Mouse (Mus musculus) neural tube, embryonic 14.5 days (tissue): ENCODE measurements around the gene Psma6. TPM values are rescaled to one million over a fixed set of nuclear protein-coding genes. Genes with fewer than 3 reads are reported as not detected.

Experiments used
- ATAC-seq: fragments of 200-750 bp; cut with Nextera tagmentation; 2 replicates; pipeline ENCODE4 v1.8.0; 2017; ENCODE audit warnings: low read depth, mild to moderate bottlenecking, moderate TSS enrichment, moderate library complexity
- H3K27ac ChIP-seq: fragments of 300-500 bp; sonication (generic); 2 replicates; pipeline ENCODE4 v1.5.1; 2014; ENCODE audit warnings: low read depth, mild to moderate bottlenecking, control low read depth, low read length, moderate library complexity, mixed read lengths
- H3K27me3 ChIP-seq: fragments of 300-500 bp; sonication (generic); 2 replicates; pipeline ENCODE4 v1.6.1; 2014; ENCODE audit warnings: low read length; ENCODE audit not compliant: control insufficient read depth, insufficient read depth
- H3K36me3 ChIP-seq: fragments of 300-500 bp; sonication (generic); 2 replicates; pipeline ENCODE4 v1.6.1; 2014; ENCODE audit warnings: low read length, mixed read lengths; ENCODE audit not compliant: control insufficient read depth, insufficient read depth
- H3K4me1 ChIP-seq: fragments of 300-500 bp; sonication (generic); 2 replicates; pipeline ENCODE4 v1.6.1; 2014; ENCODE audit warnings: low read length; ENCODE audit not compliant: control insufficient read depth, insufficient read depth
- H3K4me2 ChIP-seq: fragments of 300-500 bp; sonication (generic); 2 replicates; pipeline ENCODE4 v1.6.1; 2014; ENCODE audit warnings: mild to moderate bottlenecking, low read depth, low read length, control low read depth
- H3K4me3 ChIP-seq: fragments of 300-500 bp; sonication (generic); 2 replicates; pipeline ENCODE4 v1.5.1; 2014; ENCODE audit warnings: low read depth, low read length, control low read depth, mixed read lengths
- H3K9ac ChIP-seq: fragments of 300-500 bp; sonication (generic); replicated peaks from 2 replicates; pipeline ENCODE4 v1.6.1; 2014; ENCODE audit warnings: low read depth, mild to moderate bottlenecking, control low read depth, low read length, mixed read lengths
- H3K9me3 ChIP-seq: fragments of 300-500 bp; sonication (generic); 2 replicates; pipeline ENCODE4 v1.6.1; 2016; ENCODE audit warnings: low read length; ENCODE audit not compliant: control insufficient read depth
- WGBS: fragments of 180-500 bp; shearing (Covaris S2); extraction: QIAGEN DNeasy Blood & Tissue Kit; methylation state at CpG from one replicate; pipeline ENCODE4 v1.1.7; 2014; 5-methylcytosine and 5-hydroxymethylcytosine counted together
- polyA plus RNA-seq: library from polyadenylated mRNA; unstranded; fragments of >200 nt; fragmentation: Nextera tagmentation; extraction: Ambion mirVana; gene quantifications from 2 replicates; pipeline ENCODE4 v1.2.1, GENCODE M21; 2014

Gene Psma6
- polyA plus RNA-seq, 1 experiment from 2014 or later = 439 TPM

DNA sequence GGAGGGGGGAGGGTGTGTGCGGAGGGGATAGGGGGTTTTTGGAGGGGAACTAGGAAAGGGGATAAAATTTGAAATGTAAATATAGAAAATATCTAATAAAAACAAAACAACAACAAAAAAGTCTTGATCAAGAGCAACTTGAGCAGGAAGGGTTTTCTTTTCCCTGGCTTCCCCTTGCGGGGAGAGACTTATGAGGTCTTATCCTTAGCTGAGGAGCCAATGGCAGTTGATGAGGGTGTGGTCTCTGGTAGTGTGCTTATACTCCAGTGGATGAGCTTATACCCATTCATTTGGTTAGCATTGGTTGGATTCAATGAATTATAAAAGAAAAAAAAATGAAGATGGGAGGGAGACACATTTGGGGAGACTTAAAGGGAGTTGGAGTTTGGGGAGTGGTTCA lies 65.0 kb downstream of the Psma6 start:
- H3K4me3 ChIP-seq = no peak overlapping the region
- no peaks in the 10 kb centered on the region for H3K9me3 ChIP-seq
- H3K36me3 ChIP-seq = no peaks in the 10 kb centered on the region
- ATAC-seq = no peak
- no peak overlapping the region for H3K27ac ChIP-seq
- WGBS = 94% methylated on average over 2 of the region's 2 CpGs
- H3K4me1 ChIP-seq = 0 out of 2 replicates have a peak, but pooled peaks cover 3% of the 10 kb centered on the region
- H3K27me3 ChIP-seq = no peaks in the 10 kb centered on the region
- no peak overlapping the region for H3K9ac ChIP-seq
- H3K4me2 ChIP-seq = no peak overlapping the region

DNA sequence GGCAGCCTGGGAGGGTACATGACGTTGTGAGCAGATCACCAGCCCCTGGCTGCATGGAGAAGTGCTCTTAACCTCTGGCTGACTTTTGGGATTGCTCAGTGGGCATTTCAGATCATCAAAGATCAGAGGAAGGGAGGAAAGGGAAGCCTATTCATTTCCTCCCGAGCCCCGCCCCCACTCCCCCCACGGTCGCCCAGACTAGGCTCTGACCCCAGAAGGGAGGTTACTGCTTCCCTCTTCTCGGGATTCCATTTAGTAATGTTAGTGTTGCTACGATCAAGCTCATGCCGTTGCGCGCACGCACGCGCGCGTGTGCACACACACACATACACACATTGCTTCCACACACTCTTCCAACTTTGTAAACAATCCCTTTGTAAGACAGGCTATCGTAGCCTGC lies 66.4 kb downstream of the Psma6 start:
- Histone ChIP-seq H3K9me3 (no peaks in the 10 kb centered on the region), H3K9ac (no peak overlapping the region), H3K4me3 (no peak overlapping the region), H3K36me3 (no peaks in the 10 kb centered on the region), H3K4me2 (no peak overlapping the region), H3K27ac (no peak overlapping the region), H3K4me1 (0 out of 2 replicates have a peak, but pooled peaks cover 3% of the 10 kb centered on the region), H3K27me3 (no peaks in the 10 kb centered on the region)
- no peak for ATAC-seq
- 59% methylated on average over 16 of the region's 16 CpGs for WGBS

GRCm38 (mm10) chr12:55452839-55453238 lies 68.8 kb downstream of the Psma6 start:
- no peak overlapping the region for H3K4me2 ChIP-seq
- no peaks in the 10 kb centered on the region for H3K36me3 ChIP-seq
- H3K4me1 ChIP-seq = no peaks in the 10 kb centered on the region
- H3K27ac ChIP-seq = no peak overlapping the region
- H3K9me3 ChIP-seq = no peaks in the 10 kb centered on the region
- 57% methylated on average over 5 of the region's 5 CpGs for WGBS
- no peaks in the 10 kb centered on the region for H3K27me3 ChIP-seq
- no peak overlapping the region for H3K4me3 ChIP-seq
- H3K9ac ChIP-seq = no peak overlapping the region
- no peak for ATAC-seq

GRCm38 (mm10) chr12:55453924-55454323 lies 69.9 kb downstream of the Psma6 start:
- Histone ChIP-seq H3K27ac (no peak overlapping the region), H3K9ac (no peak overlapping the region), H3K9me3 (no peaks in the 10 kb centered on the region), H3K4me2 (no peak overlapping the region), H3K27me3 (no peaks in the 10 kb centered on the region), H3K4me3 (no peak overlapping the region), H3K36me3 (no peaks in the 10 kb centered on the region), H3K4me1 (no peaks in the 10 kb centered on the region)
- ATAC-seq = no peak
- 77% methylated on average over 4 of the region's 4 CpGs for WGBS

GRCm38 (mm10) chr12:55455206-55455605 lies 71.2 kb downstream of the Psma6 start:
- no peak for ATAC-seq
- Histone ChIP-seq H3K36me3 (no peaks in the 10 kb centered on the region), H3K9me3 (no peaks in the 10 kb centered on the region), H3K9ac (no peak overlapping the region), H3K27ac (no peak overlapping the region), H3K4me1 (no peaks in the 10 kb centered on the region), H3K4me2 (no peak overlapping the region), H3K4me3 (no peak overlapping the region), H3K27me3 (no peaks in the 10 kb centered on the region)
- 77% methylated on average over 9 of the region's 10 CpGs for WGBS

- no peak for ATAC-seq
- no peaks in the 10 kb centered on the region for H3K27me3 ChIP-seq
- no peak overlapping the region for H3K4me3 ChIP-seq
- H3K9ac ChIP-seq = no peak overlapping the region
- no peak overlapping the region for H3K4me2 ChIP-seq
- H3K4me1 ChIP-seq = no peaks in the 10 kb centered on the region
- H3K36me3 ChIP-seq = no peaks in the 10 kb centered on the region
- WGBS = 70% methylated on average over 3 of the region's 3 CpGs
- H3K9me3 ChIP-seq = no peaks in the 10 kb centered on the region
- no peak overlapping the region for H3K27ac ChIP-seq
Measured at GRCm38 (mm10) chr12:55456136-55456535, 72.1 kb downstream of the Psma6 start.

- Histone ChIP-seq H3K27ac (no peak overlapping the region), H3K9ac (no peak overlapping the region), H3K27me3 (no peaks in the 10 kb centered on the region), H3K36me3 (no peaks in the 10 kb centered on the region), H3K4me2 (no peak overlapping the region), H3K4me3 (no peak overlapping the region), H3K9me3 (no peaks in the 10 kb centered on the region), H3K4me1 (no peaks in the 10 kb centered on the region)
- ATAC-seq = no peak
- WGBS = 88% methylated on average over 5 of the region's 5 CpGs
Measured at GRCm38 (mm10) chr12:55456893-55457292, 72.9 kb downstream of the Psma6 start.

- Histone ChIP-seq H3K4me1 (no peaks in the 10 kb centered on the region), H3K4me2 (no peak overlapping the region)
Measured at GRCm38 (mm10) chr12:55459739-55460138, 75.7 kb downstream of the Psma6 start.

DNA sequence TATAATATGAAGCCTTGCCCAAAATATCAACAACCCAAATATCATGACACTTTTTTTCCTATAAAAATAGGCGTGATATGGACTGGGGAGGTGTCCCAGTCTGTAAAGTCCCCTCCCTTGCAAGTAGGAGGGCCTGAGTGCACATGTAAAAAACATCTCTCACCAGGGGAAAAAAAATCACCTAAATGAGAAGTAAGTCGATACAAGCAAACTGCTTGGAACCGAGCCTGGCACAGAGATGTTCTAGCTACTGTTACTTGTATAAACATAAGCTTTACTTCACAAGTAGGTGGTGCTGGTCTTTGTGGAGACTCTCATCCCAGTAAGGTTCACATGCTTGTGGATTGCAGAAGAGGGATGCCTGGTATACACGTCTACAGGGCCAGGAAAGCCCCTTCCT lies 76.9 kb downstream of the Psma6 start:
- Histone ChIP-seq H3K27me3 (no peaks in the 10 kb centered on the region), H3K4me2 (no peak overlapping the region), H3K9ac (no peak overlapping the region), H3K4me3 (no peak overlapping the region), H3K9me3 (no peaks in the 10 kb centered on the region), H3K27ac (no peak overlapping the region), H3K4me1 (no peaks in the 10 kb centered on the region), H3K36me3 (no peaks in the 10 kb centered on the region)
- no peak for ATAC-seq
- WGBS = 76% methylated on average over 4 of the region's 4 CpGs

More at GRCm38 (mm10) chr12:55459739-55460138, 75.7 kb downstream of the Psma6 start:
- no peak for ATAC-seq
- H3K27ac ChIP-seq = no peak overlapping the region
- no peak overlapping the region for H3K9ac ChIP-seq
- no peaks in the 10 kb centered on the region for H3K36me3 ChIP-seq
- H3K27me3 ChIP-seq = no peaks in the 10 kb centered on the region
- no peak overlapping the region for H3K4me3 ChIP-seq
- 86% methylated on average over 8 of the region's 8 CpGs for WGBS
- H3K9me3 ChIP-seq = no peaks in the 10 kb centered on the region

DNA sequence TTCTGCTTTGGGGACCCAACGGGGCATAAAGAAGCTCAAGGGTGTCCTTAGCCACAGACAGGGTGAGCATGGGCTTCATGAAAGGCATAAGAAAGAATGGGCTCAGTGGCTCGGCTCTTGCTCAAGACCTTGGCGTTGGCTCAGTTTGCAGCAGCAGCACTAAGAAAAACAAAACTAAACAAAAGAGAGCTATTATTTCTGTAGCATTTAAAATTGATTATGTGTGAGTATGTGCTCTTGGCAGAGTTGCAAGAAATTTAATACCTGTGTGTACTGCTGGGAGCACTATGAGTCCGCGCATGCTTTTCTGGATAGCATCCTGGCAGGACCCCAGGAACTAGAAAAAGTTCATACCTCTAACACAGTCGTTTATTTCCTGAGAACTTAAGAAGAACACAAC lies 77.7 kb downstream of the Psma6 start:
- H3K27ac ChIP-seq = no peak overlapping the region
- no peak overlapping the region for H3K9ac ChIP-seq
- WGBS = 81% methylated on average over 6 of the region's 6 CpGs
- H3K36me3 ChIP-seq = no peaks in the 10 kb centered on the region
- ATAC-seq = no peak
- H3K4me2 ChIP-seq = no peak overlapping the region
- no peak overlapping the region for H3K4me3 ChIP-seq
- no peaks in the 10 kb centered on the region for H3K9me3 ChIP-seq
- H3K4me1 ChIP-seq = no peaks in the 10 kb centered on the region
- no peaks in the 10 kb centered on the region for H3K27me3 ChIP-seq
